8 mouse cellular contexts compared by ENCODE assay signal in the genomic region with DNA sequence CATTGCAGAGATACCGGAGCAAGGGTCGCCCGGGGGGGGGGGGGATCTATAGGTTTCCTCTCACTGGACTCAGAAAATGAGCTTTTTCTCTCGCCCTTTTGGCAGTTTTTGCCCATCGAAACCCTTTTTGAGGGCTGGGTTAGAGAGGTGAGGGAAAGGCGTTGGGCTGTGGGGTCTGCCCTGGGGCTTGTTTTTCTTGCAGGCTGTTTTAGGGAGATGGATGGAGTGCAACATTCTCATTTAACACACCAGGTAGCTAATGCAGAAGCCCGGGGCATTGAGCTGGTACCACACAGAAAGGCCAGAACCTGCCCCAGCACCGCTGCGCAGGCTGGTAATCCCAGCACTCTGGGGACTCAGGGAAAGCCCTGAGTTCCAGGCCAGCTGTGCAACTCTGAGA. TPM values are rescaled to one million over a fixed set of nuclear protein-coding genes. Genes with fewer than 3 reads are reported as not detected.
A peak's percentile ranks its signal among the peaks of the same experiment; 100 is the strongest.
DNase-seq lines count a peak whose midpoint lies in the region; ATAC-seq and TF ChIP-seq lines count a peak whose summit lies in the region.

No protein-coding gene starts in this region.

- no peaks in the 10 kb centered on the region for H3K9me3 ChIP-seq in lung, postnatal 0 days (ENCODE audit: low read length)
- no peaks in the 10 kb centered on the region for H3K9me3 ChIP-seq in hindbrain, embryonic 14.5 days (ENCODE audit: control insufficient read depth, low read length)
- H3K9me3 ChIP-seq in liver, postnatal 0 days (ENCODE audit: low read length), result no peaks in the 10 kb centered on the region

- H3K27me3 ChIP-seq in lung, postnatal 0 days (replicated peaks; ENCODE audit: insufficient read depth, low read length), result no peaks in the 10 kb centered on the region
- no peaks in the 10 kb centered on the region; the same call in 1 of the 2 replicates for H3K27me3 ChIP-seq in hindbrain, embryonic 14.5 days (ENCODE audit: control insufficient read depth, insufficient read depth, low read length)
- peaks cover 19% of the 10 kb centered on the region for H3K27me3 ChIP-seq in liver, postnatal 0 days (ENCODE audit: insufficient read depth, low read length)

- 22% methylated on average over 9 of the region's 9 CpGs for WGBS in lung, postnatal 0 days
- WGBS in hindbrain, embryonic 14.5 days, result 27% methylated on average over 6 of the region's 9 CpGs
- 31% methylated on average over 8 of the region's 9 CpGs for WGBS in liver, postnatal 0 days (ENCODE audit: insufficient replicate concordance)

- ATAC-seq in lung, postnatal 0 days, result no peak
- ATAC-seq in hindbrain, embryonic 14.5 days (ENCODE audit: low FRiP score), result no peak
- no peak for ATAC-seq in liver, postnatal 0 days
- ATAC-seq in megakaryocyte, adult 5-6 weeks (ENCODE audit: poor library complexity, severe bottlenecking), result no peak
- ATAC-seq in activated CD4-positive, CD25-positive, alpha-beta regulatory T cell, adult 4 months, result no peak

- TF ChIP-seq CTCF in lung, postnatal 0 days (IDR thresholded peaks at IDR 0.05), result no peak
- no peak for TF ChIP-seq CTCF in liver, postnatal 0 days (IDR thresholded peaks at IDR 0.05; ENCODE audit: low read depth)

- H3K9ac ChIP-seq in lung, postnatal 0 days (replicated peaks; ENCODE audit: low read depth), result no peak overlapping the region
- H3K9ac ChIP-seq in hindbrain, embryonic 14.5 days, result peak overlapping the region; percentile 63
- no peak overlapping the region for H3K9ac ChIP-seq in liver, postnatal 0 days (replicated peaks)

- peak overlapping the region; percentile 54 for H3K4me3 ChIP-seq in lung, postnatal 0 days (ENCODE audit: low read depth, low read length)
- peak overlapping the region; percentile 67 for H3K4me3 ChIP-seq in hindbrain, embryonic 14.5 days (replicated peaks; ENCODE audit: low read length)
- peak overlapping the region; percentile 60 for H3K4me3 ChIP-seq in liver, postnatal 0 days (ENCODE audit: low read depth, low read length)

- H3K36me3 ChIP-seq in lung, postnatal 0 days (ENCODE audit: insufficient read depth, low read length), result no peaks in the 10 kb centered on the region
- peaks cover 28% of the 10 kb centered on the region for H3K36me3 ChIP-seq in hindbrain, embryonic 14.5 days (replicated peaks; ENCODE audit: control insufficient read depth, insufficient read depth)
- 0 out of 2 replicates have a peak, but pooled peaks cover 4% of the 10 kb centered on the region for H3K36me3 ChIP-seq in liver, postnatal 0 days (replicated peaks; ENCODE audit: insufficient read depth, low read length)

- H3K4me2 ChIP-seq in lung, postnatal 0 days (replicated peaks; ENCODE audit: low read depth, low read length), result peak overlapping the region; percentile 50
- peak overlapping the region; percentile 59 for H3K4me2 ChIP-seq in hindbrain, embryonic 14.5 days (replicated peaks)
- peak overlapping the region; percentile 68 for H3K4me2 ChIP-seq in liver, postnatal 0 days (ENCODE audit: low read depth, low read length)

- no peaks in the 10 kb centered on the region for H3K4me1 ChIP-seq in lung, postnatal 0 days (ENCODE audit: insufficient read depth, low read depth, low read length)
- peaks cover 27% of the 10 kb centered on the region for H3K4me1 ChIP-seq in hindbrain, embryonic 14.5 days (replicated peaks; ENCODE audit: control insufficient read depth, insufficient read depth, low read length)
- H3K4me1 ChIP-seq in liver, postnatal 0 days (ENCODE audit: insufficient read depth), result no peaks in the 10 kb centered on the region

- DNase-seq in lung, postnatal 0 days (ENCODE audit: low spot score), result no peak
- no peak for DNase-seq in lung, postnatal 36 days
- DNase-seq in embryo, embryonic 9.5 days (ENCODE audit: extremely low spot score), result peak; percentile 44
- DNase-seq in hindbrain, embryonic 14.5 days (ENCODE audit: low spot score), result no peak
- no peak for DNase-seq in liver, postnatal 0 days
- DNase-seq in spleen, adult 18-20 months, result no peak

- no peak overlapping the region for H3K27ac ChIP-seq in lung, postnatal 0 days (ENCODE audit: low read length)
- peak overlapping the region; percentile 96 for H3K27ac ChIP-seq in hindbrain, embryonic 14.5 days
- no peak overlapping the region for H3K27ac ChIP-seq in liver, postnatal 0 days (ENCODE audit: low read depth)

- no peak for TF ChIP-seq EP300 in lung, postnatal 0 days (IDR thresholded peaks at IDR 0.05)
- no peak for TF ChIP-seq EP300 in liver, postnatal 0 days (IDR thresholded peaks at IDR 0.05; ENCODE audit: low read depth)

RNA-seq across cellular contexts. Expression of a gene that starts 0.6 kb away (rescaled TPM):
- polyA plus RNA-seq in lung, postnatal 0 days (2015; fragmentation: Nextera tagmentation; extraction: Ambion mirVana), result 211 and 222 TPM in 2 replicates
- 1,087 and 1,146 TPM in 2 replicates for polyA plus RNA-seq in hindbrain, embryonic 14.5 days (2014; fragmentation: Nextera tagmentation; extraction: Ambion mirVana)
- polyA plus RNA-seq in liver, postnatal 0 days (2015; fragmentation: Nextera tagmentation; extraction: Ambion mirVana), result 67.5 and 67.6 TPM in 2 replicates
- 0.68 and 1.1 TPM in 2 replicates for total RNA-seq in megakaryocyte, adult 5-6 weeks (2015)
- 1.5 TPM in 2 replicates for total RNA-seq in megakaryocyte, adult 5-6 weeks (2017)
- polyA plus RNA-seq in activated CD4-positive, CD25-positive, alpha-beta regulatory T cell, adult 4 months (2017; shearing (Covaris generic)), result 1 to 10 TPM; 6.9 to 7.7 TPM
